In the genomic region with DNA sequence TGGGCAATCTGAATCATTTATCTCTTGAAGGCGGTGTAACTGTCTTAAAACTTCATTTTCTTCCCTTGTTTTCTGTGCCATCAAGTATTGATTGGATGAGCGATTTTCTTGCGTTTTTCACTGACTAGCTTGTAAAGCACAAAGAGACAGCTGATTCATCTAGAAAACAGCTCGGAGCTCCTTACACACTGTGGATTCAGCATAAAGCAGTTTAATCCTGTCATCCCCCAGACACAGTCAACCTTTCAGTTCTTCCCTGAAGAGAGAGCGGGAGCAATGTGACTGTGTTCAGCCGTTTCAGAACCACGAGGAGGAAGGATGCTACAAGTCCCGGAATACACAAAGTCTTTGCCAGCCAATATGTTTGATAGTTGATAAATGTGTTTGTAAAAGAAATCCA, we compare ENCODE assay signal across 9 mouse cellular contexts.
DNase-seq lines count a peak whose midpoint lies in the region; ATAC-seq and TF ChIP-seq lines count a peak whose summit lies in the region.
"Had no signal": no experiment of that assay in that cellular context is flagged by ENCODE, and none has a peak within 500 bp of the region (broad histone marks: within the 10 kb centered on the region; RNA-seq: fewer than 3 reads in every experiment).

No protein-coding gene starts in this region.

- H3K9ac ChIP-seq in forebrain, embryonic 13.5 days: no peak overlapping the region
- H3K9ac ChIP-seq in midbrain, embryonic 16.5 days (ENCODE audit: low read depth, low read length): no peak overlapping the region

- no peak overlapping the region for H3K4me2 ChIP-seq in forebrain, embryonic 13.5 days
- peak overlapping the region; percentile 20; the same call in 1 of the 2 replicates for H3K4me2 ChIP-seq in midbrain, embryonic 16.5 days (ENCODE audit: low read length)

- TF ChIP-seq CTCF in brain, embryonic 14.5 days (IDR thresholded peaks at IDR 0.05; ENCODE audit: borderline replicate concordance, extremely low read depth, insufficient read depth, insufficient read length): no peak

- H3K27ac ChIP-seq in forebrain, embryonic 13.5 days: peak overlapping the region; percentile 11
- H3K27ac ChIP-seq in forebrain, embryonic 10.5 days: no peak overlapping the region
- H3K27ac ChIP-seq in midbrain, embryonic 16.5 days (ENCODE audit: low read length): peak overlapping the region; percentile 35

- peaks cover 13% of the 10 kb centered on the region; the same call in 1 of the 2 replicates for H3K4me1 ChIP-seq in forebrain, embryonic 13.5 days
- H3K4me1 ChIP-seq in forebrain, embryonic 10.5 days: peaks cover 17% of the 10 kb centered on the region; the same call in 1 of the 2 replicates
- peaks cover 7% of the 10 kb centered on the region; the same call in 1 of the 2 replicates for H3K4me1 ChIP-seq in midbrain, embryonic 16.5 days (ENCODE audit: control insufficient read depth, insufficient read depth, low read length)

- DNase-seq in forebrain, embryonic 10.5 days (ENCODE audit: extremely low spot score, low spot score): no peak
- peak; percentile 31 for DNase-seq in layer of hippocampus, adult 9-11 months
- no peak for DNase-seq in layer of hippocampus, postnatal 10 days (ENCODE audit: low spot score in 2 of 2)
- DNase-seq in brain, embryonic 14.5 days (ENCODE audit: low read depth): peak; percentile 63
- DNase-seq in yolk sac, embryonic 10.5 days (ENCODE audit: low spot score): no peak
- DNase-seq: heart, postnatal 10 days had no signal

- H3K27me3 ChIP-seq in forebrain, embryonic 13.5 days: no peaks in the 10 kb centered on the region
- no peaks in the 10 kb centered on the region for H3K27me3 ChIP-seq in forebrain, embryonic 10.5 days (ENCODE audit: poor library complexity, severe bottlenecking)
- no peaks in the 10 kb centered on the region for H3K27me3 ChIP-seq in midbrain, embryonic 16.5 days (ENCODE audit: control insufficient read depth, insufficient read depth, low read depth, low read length)

- WGBS in forebrain, embryonic 13.5 days: 55% methylated on average over 8 of the region's 8 CpGs
- 69% methylated on average over 8 of the region's 8 CpGs for WGBS in forebrain, embryonic 10.5 days
- 36% methylated on average over 8 of the region's 8 CpGs for WGBS in midbrain, embryonic 16.5 days

- no peak overlapping the region for H3K4me3 ChIP-seq in forebrain, embryonic 13.5 days
- no peak overlapping the region for H3K4me3 ChIP-seq in forebrain, embryonic 10.5 days
- H3K4me3 ChIP-seq in midbrain, embryonic 16.5 days (ENCODE audit: low read depth, low read length): no peak overlapping the region

- no peaks in the 10 kb centered on the region for H3K36me3 ChIP-seq in forebrain, embryonic 13.5 days (ENCODE audit: poor library complexity, severe bottlenecking)
- no peaks in the 10 kb centered on the region for H3K36me3 ChIP-seq in forebrain, embryonic 10.5 days (replicated peaks)
- no peaks in the 10 kb centered on the region for H3K36me3 ChIP-seq in midbrain, embryonic 16.5 days (ENCODE audit: control insufficient read depth, insufficient read depth, low read length)

- no peak for ATAC-seq in forebrain, embryonic 13.5 days
- no peak for ATAC-seq in midbrain, embryonic 16.5 days
- no peak for ATAC-seq in inflammation-experienced regulatory T-cells, adult 6 months

- no peaks in the 10 kb centered on the region for H3K9me3 ChIP-seq in forebrain, embryonic 13.5 days (replicated peaks)
- no peaks in the 10 kb centered on the region for H3K9me3 ChIP-seq in forebrain, embryonic 10.5 days
- H3K9me3 ChIP-seq in midbrain, embryonic 16.5 days (replicated peaks; ENCODE audit: control insufficient read depth, low read length, poor library complexity, severe bottlenecking): no peaks in the 10 kb centered on the region

- no peak for TF ChIP-seq POLR2A in brain, embryonic 14.5 days (IDR thresholded peaks at IDR 0.05; ENCODE audit: borderline replicate concordance, extremely low read depth, insufficient read depth, insufficient read length, poor library complexity, severe bottlenecking)

Comparison
In these comparisons a context has a peak if more than half of its experiments do, and no peak if none do; other contexts are left out.
1. DNase-seq: peak in layer of hippocampus, adult 9-11 months (single experiment) and brain, embryonic 14.5 days (single experiment); none in forebrain, embryonic 10.5 days (single experiment), layer of hippocampus, postnatal 10 days (0 of 2) and yolk sac, embryonic 10.5 days (single experiment).